Mouse (Mus musculus) ES-E14 (cell line): ENCODE results near the gene Tex38.

Experiments
- CHD2 ChIP-seq: IDR thresholded peaks from 2 replicates; pipeline ENCODE4 v1.6.1; 2014; ENCODE audit warnings: mild to moderate bottlenecking, low read depth, low read length, inconsistent platforms
- HCFC1 ChIP-seq: IDR thresholded peaks from 2 replicates; pipeline ENCODE4 v1.6.1; 2012; ENCODE audit warnings: low read length, inconsistent platforms, borderline replicate concordance; ENCODE audit not compliant: insufficient read depth
- MAFK ChIP-seq: IDR thresholded peaks from 2 replicates; pipeline ENCODE4 v1.6.1; 2014; ENCODE audit warnings: mild to moderate bottlenecking, low read depth, low read length, inconsistent platforms; ENCODE audit not compliant: insufficient read depth
- ZC3H11A ChIP-seq: IDR thresholded peaks from 2 replicates; pipeline ENCODE4 v1.6.1; 2012; ENCODE audit warnings: low read depth, mild to moderate bottlenecking, inconsistent platforms, low read length, borderline replicate concordance
- ZNF384 ChIP-seq: IDR thresholded peaks from 2 replicates; pipeline ENCODE4 v1.6.1; 2012; ENCODE audit warnings: low read depth, low read length, inconsistent platforms

DNA sequence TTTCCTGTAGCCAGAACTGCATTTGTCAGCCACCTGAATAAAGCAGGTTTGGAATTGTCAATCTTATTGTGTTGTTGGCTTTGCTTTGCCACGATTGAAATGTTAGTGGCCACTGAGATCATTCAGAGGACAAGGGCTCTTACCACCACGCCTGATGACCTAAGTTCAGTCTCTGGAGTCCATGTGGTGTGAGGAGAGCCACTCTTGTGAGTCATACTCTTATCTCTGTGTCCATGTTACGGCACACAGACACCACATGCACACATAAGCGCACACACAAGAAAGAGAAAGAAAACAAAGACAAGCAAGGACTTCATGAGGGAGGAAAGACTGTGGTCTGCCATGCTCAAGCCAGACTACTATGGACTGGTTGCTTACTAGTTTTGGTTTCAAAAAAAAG, 37.7 kb downstream of the Tex38 start:
- no peak for TF ChIP-seq CHD2
- no peak for TF ChIP-seq ZC3H11A
- TF ChIP-seq HCFC1, result no peak
- TF ChIP-seq MAFK, result no peak
- no peak for TF ChIP-seq ZNF384
